Mouse (Mus musculus): ENCODE data around the gene Rgmb.

Gene Rgmb

DNA sequence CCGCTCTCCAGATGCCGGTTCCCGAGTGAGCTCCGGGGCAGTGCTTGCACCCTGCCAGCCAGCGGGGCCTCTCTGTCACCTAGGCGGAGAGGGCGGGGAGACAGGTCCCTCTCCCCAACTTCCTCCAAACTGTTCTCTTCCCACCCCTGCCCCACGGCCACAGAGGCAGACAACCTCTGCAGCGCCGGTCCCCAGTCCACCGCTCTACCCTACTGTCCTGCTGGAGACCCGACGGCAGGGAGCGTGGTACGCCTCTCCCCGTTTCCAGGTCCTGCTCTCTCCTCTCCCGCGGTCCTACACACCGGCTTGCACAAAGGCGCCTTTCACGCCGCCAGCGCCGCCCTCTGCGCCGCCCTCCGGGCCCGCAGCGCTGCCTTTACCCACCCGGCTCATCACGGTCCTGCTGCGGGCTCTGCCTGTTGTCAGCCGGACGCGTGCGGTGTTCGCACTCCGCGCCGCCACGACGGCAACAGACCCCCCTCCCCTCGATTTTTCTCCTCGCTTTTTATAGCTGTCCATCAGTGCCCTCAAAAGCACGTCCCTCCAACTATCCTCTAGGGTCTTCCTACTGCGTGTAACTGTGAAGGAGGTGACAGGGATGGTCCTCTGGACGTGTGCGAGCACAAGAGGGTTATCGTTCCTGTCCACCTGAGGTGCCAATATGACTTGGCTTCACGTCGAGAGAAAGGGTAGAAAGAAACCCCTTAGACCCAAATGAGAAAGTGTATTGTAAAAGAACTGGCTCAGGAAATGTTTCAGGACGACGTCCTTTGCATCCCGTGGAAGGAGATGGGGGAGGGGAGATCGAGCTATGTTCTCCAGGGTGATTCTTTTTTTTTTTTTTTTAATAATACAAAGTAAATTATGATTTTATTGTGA, at the start of gene Rgmb:
Gene Rgmb (minus strand): TSS at position 274 of the 879 bp plus-strand sequence.
- no peak for DNase-seq (ENCODE audit: low spot score in 2 of 2)

- no peak for DNase-seq (ENCODE audit: low spot score in 2 of 2)
These were observed 43.9 kb upstream of the Rgmb start for GRCm38 (mm10) chr17:15874765-15875164.

DNA sequence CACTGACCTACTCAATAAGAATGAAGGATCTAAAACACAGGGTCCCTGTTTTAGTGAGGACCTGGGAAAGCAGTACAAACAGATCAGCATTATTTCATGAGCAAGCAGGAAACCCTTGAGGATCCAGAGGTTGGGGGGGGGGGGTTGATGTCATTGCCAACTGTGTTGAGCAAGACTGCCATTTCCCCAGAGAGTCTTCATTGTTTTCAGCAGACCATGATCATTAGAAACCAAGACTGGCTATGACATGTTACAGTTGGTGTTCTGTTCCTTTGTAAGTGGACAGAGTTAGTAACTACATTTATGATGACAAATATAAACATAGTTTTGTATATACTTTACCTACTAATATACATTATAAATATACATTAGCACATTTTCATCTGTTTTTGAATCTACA, 41.3 kb upstream of the Rgmb start:
- no peak for DNase-seq (ENCODE audit: low spot score in 2 of 2)

- DNase-seq (ENCODE audit: low spot score in 2 of 2), result no peak
These were observed 34.4 kb upstream of the Rgmb start for GRCm38 (mm10) chr17:15865249-15865648.

GRCm38 (mm10) chr17:15862355-15862754, 31.5 kb upstream of the Rgmb start:
- DNase-seq (ENCODE audit: low spot score in 2 of 2), result no peak

- no peak for DNase-seq (ENCODE audit: low spot score in 2 of 2)
These were observed 22.3 kb upstream of the Rgmb start for GRCm38 (mm10) chr17:15853121-15853520.

- DNase-seq (ENCODE audit: low spot score in 2 of 2), result no peak
These were observed 19.7 kb upstream of the Rgmb start for GRCm38 (mm10) chr17:15850544-15850943.

GRCm38 (mm10) chr17:15841425-15841824, 10.6 kb upstream of the Rgmb start:
- DNase-seq (ENCODE audit: low spot score in 2 of 2), result no peak

- DNase-seq (ENCODE audit: low spot score in 2 of 2), result no peak
These were observed 1.6 kb upstream of the Rgmb start for GRCm38 (mm10) chr17:15832398-15832797.

- no peak for DNase-seq (ENCODE audit: low spot score in 2 of 2)
These were observed 971 bp upstream of the Rgmb start for GRCm38 (mm10) chr17:15831810-15832209.

DNA sequence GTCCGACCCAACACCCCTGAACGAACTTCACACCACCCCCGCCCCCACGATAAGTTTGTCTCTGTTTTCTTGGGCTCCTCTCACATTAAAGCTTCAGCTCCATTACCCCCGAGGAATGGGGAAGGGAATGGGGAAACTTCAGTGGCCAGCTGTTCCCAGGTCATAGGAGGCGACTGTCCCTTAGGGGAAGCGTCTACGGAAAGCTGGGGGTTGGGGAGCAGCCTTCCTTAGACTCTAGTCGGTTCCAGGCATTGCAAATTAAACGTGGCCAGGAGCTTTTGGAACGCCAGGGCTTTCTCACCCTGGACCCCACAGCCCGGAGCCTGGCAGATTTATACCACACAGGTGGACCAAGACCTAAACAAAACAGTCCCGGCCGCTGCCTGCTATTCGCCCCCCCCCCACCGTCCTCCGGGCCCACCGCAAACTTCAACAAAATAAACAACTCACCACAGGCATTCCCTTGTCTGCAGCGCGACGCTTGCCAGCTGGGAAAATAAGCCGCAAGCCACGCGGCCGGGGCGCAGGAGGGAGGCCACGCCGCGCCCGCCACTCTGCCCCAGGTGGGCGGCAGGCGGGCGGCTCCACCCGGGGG, 571 bp downstream of the Rgmb start:
- DNase-seq (ENCODE audit: low spot score in 2 of 2), result no peak

GRCm38 (mm10) chr17:15829198-15830170, 1.4 kb downstream of the Rgmb start:
- DNase-seq (ENCODE audit: low spot score in 2 of 2), result no peak

- DNase-seq (ENCODE audit: low spot score in 2 of 2), result no peak
These were observed 2.5 kb downstream of the Rgmb start for GRCm38 (mm10) chr17:15828131-15828917.

DNA sequence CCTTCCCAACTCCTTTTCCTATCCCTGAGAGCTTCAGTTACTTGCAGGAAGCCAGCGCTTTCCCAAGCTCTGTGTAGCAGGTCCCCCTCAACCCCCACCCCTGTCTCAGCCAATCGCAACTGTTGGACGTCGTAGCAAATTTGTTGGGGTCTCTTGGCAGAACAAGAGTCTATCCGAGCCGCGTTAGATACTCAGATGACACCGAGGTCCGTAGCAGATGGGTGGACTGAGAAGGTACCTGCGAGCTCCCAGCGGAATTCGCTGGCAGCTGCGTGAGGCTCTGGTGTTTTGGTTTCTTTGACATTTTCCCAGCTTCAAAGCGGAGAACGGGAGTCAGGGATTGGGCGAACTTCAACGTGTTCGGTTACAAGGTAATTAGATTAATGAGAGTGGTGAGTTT, 3.9 kb downstream of the Rgmb start:
- no peak for DNase-seq (ENCODE audit: low spot score in 2 of 2)

DNA sequence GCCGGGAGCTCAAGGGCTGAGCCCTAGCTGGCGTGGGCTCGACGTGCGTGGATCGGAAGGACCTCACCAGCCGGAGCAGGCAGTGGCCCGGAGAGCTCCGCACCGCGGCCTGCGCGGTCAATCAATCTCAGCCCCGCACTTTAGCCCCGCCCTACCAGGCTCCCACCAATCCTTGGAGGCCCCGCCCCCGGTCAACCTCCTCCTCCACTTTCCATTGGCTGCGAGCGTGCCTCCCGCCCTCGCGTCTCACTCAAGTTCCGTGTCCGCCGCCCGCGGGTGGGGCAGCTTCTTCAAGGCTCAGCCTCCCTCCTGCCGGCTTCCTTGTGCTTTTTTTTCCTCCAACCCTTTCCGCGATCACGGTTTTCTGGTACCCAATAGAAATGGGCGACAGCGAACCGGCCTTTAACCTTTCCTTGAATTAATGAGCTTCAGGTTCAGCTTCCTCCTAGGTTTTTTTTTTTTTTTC, 4.4 kb downstream of the Rgmb start:
- peak; percentile 98 to 99 for DNase-seq (ENCODE audit: low spot score in 2 of 2)

- peak; percentile 41 to 52 for DNase-seq (ENCODE audit: low spot score in 2 of 2)
These were observed 5.1 kb downstream of the Rgmb start for GRCm38 (mm10) chr17:15825481-15826396.

DNA sequence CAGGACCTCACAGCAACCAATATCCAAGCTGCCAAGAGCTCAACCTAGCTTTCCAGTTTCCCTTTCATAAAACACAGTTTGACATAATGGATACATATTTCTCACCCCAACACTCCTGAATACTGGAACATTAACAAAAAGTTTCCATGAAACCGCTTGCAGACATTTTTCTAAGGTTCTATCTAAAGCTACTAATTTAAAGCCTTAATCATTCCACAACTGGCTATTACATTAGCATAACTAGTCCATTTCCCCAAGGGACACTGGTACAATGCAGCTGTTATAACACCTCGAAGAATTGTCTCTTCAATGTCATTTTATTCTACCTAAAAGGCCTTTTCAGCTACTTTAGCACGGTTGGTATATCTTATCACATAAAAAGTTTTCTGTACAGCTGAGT, 6.0 kb downstream of the Rgmb start:
- no peak for DNase-seq (ENCODE audit: low spot score in 2 of 2)

DNA sequence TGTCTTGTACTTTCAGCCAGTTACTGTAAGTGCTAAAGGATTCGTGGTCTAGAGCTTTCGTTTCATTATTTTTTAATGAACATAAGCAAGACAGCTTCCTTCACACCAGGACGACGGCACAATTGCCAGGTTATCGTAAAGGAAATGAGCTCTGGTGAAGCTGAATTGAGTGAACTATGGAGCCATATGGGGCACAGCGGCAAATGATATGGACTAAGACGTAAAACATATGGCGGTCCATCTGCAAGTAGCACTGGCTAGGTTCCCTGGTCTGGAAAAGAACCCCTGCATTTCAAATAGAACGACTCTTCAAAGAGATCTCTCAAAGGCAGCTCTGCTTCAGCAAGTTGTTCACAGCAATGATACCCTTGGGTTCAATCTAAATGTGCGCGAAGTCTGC, 6.5 kb downstream of the Rgmb start:
- no peak for DNase-seq (ENCODE audit: low spot score in 2 of 2)

GRCm38 (mm10) chr17:15823838-15824237, 7.0 kb downstream of the Rgmb start:
- no peak for DNase-seq (ENCODE audit: low spot score in 2 of 2)

DNA sequence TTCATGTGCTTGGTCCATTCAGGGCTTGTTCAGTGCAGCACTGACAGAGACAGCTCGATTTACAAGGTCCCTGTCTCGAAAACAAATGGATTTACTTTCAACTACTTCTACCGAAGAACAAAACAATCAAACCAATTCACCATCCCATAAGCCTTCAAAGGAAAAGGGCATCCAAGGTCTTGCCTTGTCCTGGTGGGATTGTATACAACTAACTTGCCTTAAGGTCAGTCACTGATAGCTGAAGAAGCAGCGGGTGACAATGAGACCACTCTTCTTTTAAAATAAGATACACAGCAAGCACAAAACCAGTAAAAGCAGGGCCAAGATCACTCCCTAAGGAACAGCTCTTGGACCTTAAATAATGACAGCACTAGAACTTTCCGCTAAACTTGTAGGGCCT, 7.6 kb downstream of the Rgmb start:
- no peak for DNase-seq (ENCODE audit: low spot score in 2 of 2)
